Mouse (Mus musculus): ENCODE results near the gene Prelid3b. TPM values are rescaled to one million over a fixed set of nuclear protein-coding genes. Genes with fewer than 3 reads are reported as not detected.

The Prelid3b gene
- polyA plus RNA-seq, 1 experiment from 2014 or later: 129 TPM

- WGBS: 65% methylated on average over 11 of the region's 11 CpGs
Measured at GRCm38 (mm10) chr2:174438181-174438580, 34.7 kb downstream of the Prelid3b start.

GRCm38 (mm10) chr2:174437697-174437982 lies 35.2 kb downstream of the Prelid3b start:
- H3K9ac ChIP-seq (ENCODE audit: low read length): peak overlapping the region; percentile 66
- WGBS: 92% methylated on average over 4 of the region's 4 CpGs
- H3K4me2 ChIP-seq: peak overlapping the region; percentile 68
- ATAC-seq (ENCODE audit: low FRiP score) (no peak), DNase-seq (ENCODE audit: low spot score, missing footprints) (no peak)
- H3K4me1 ChIP-seq (ENCODE audit: control insufficient read depth, insufficient read depth, low read length): peaks cover 16% of the 10 kb centered on the region; the same call in 1 of the 2 replicates
- H3K4me3 ChIP-seq (ENCODE audit: low read depth, low read length): no peak overlapping the region
- H3K27me3 ChIP-seq (ENCODE audit: control insufficient read depth, insufficient read depth, low read length): no peaks in the 10 kb centered on the region
- H3K27ac ChIP-seq (ENCODE audit: low read depth, low read length): no peak overlapping the region
- H3K36me3 ChIP-seq (ENCODE audit: control insufficient read depth, insufficient read depth, low read length): no peaks in the 10 kb centered on the region
- no peaks in the 10 kb centered on the region for H3K9me3 ChIP-seq (ENCODE audit: control insufficient read depth, low read length)

More at GRCm38 (mm10) chr2:174438181-174438580, 34.7 kb downstream of the Prelid3b start:
- Histone ChIP-seq H3K4me2 (peak overlapping the region; percentile 68), H3K4me1 (ENCODE audit: control insufficient read depth, insufficient read depth, low read length) (peaks cover 16% of the 10 kb centered on the region; the same call in 1 of the 2 replicates), H3K9ac (ENCODE audit: low read length) (peak overlapping the region; percentile 66), H3K4me3 (ENCODE audit: low read depth, low read length) (peak overlapping the region; percentile 51), H3K27me3 (ENCODE audit: control insufficient read depth, insufficient read depth, low read length) (no peaks in the 10 kb centered on the region), H3K9me3 (ENCODE audit: control insufficient read depth, low read length) (no peaks in the 10 kb centered on the region), H3K27ac (ENCODE audit: low read depth, low read length) (peak overlapping the region; percentile 21; the same call in 1 of the 2 replicates), H3K36me3 (ENCODE audit: control insufficient read depth, insufficient read depth, low read length) (no peaks in the 10 kb centered on the region)
- ATAC-seq (ENCODE audit: low FRiP score): peak; percentile 12
- no peak for DNase-seq (ENCODE audit: low spot score, missing footprints)

GRCm38 (mm10) chr2:174436916-174437696 lies 35.8 kb downstream of the Prelid3b start:
- DNase-seq (ENCODE audit: low spot score, missing footprints) (peak; percentile 78), ATAC-seq (ENCODE audit: low FRiP score) (no peak)
- no peak overlapping the region for H3K27ac ChIP-seq (ENCODE audit: low read depth, low read length)
- no peak overlapping the region for H3K4me3 ChIP-seq (ENCODE audit: low read depth, low read length)
- H3K4me2 ChIP-seq: no peak overlapping the region
- peaks cover 3% of the 10 kb centered on the region; the same call in 1 of the 2 replicates for H3K36me3 ChIP-seq (ENCODE audit: control insufficient read depth, insufficient read depth, low read length)
- no peaks in the 10 kb centered on the region for H3K9me3 ChIP-seq (ENCODE audit: control insufficient read depth, low read length)
- peaks cover 16% of the 10 kb centered on the region; the same call in 1 of the 2 replicates for H3K4me1 ChIP-seq (ENCODE audit: control insufficient read depth, insufficient read depth, low read length)
- no peak overlapping the region for H3K9ac ChIP-seq (ENCODE audit: low read length)
- H3K27me3 ChIP-seq (ENCODE audit: control insufficient read depth, insufficient read depth, low read length): no peaks in the 10 kb centered on the region
- 95% methylated on average over 7 of the region's 7 CpGs for WGBS

- ATAC-seq (ENCODE audit: low FRiP score) (no peak), DNase-seq (ENCODE audit: low spot score, missing footprints) (peak; percentile 4)
- peaks cover 3% of the 10 kb centered on the region; the same call in 1 of the 2 replicates for H3K36me3 ChIP-seq (ENCODE audit: control insufficient read depth, insufficient read depth, low read length)
- no peak overlapping the region for H3K9ac ChIP-seq (ENCODE audit: low read length)
- H3K4me1 ChIP-seq (ENCODE audit: control insufficient read depth, insufficient read depth, low read length): peaks cover 16% of the 10 kb centered on the region; the same call in 1 of the 2 replicates
- no peaks in the 10 kb centered on the region for H3K9me3 ChIP-seq (ENCODE audit: control insufficient read depth, low read length)
- H3K4me3 ChIP-seq (ENCODE audit: low read depth, low read length): no peak overlapping the region
- no peak overlapping the region for H3K4me2 ChIP-seq
- 95% methylated on average over 25 of the region's 26 CpGs for WGBS
- no peak overlapping the region for H3K27ac ChIP-seq (ENCODE audit: low read depth, low read length)
- no peaks in the 10 kb centered on the region for H3K27me3 ChIP-seq (ENCODE audit: control insufficient read depth, insufficient read depth, low read length)
Measured at GRCm38 (mm10) chr2:174436076-174436701, 36.7 kb downstream of the Prelid3b start.

GRCm38 (mm10) chr2:174434943-174435342 lies 37.9 kb downstream of the Prelid3b start:
- Histone ChIP-seq H3K4me3 (ENCODE audit: low read depth, low read length) (no peak overlapping the region), H3K36me3 (ENCODE audit: control insufficient read depth, insufficient read depth, low read length) (peaks cover 3% of the 10 kb centered on the region; the same call in 1 of the 2 replicates), H3K4me2 (no peak overlapping the region), H3K27me3 (ENCODE audit: control insufficient read depth, insufficient read depth, low read length) (no peaks in the 10 kb centered on the region), H3K9ac (ENCODE audit: low read length) (no peak overlapping the region), H3K9me3 (ENCODE audit: control insufficient read depth, low read length) (no peaks in the 10 kb centered on the region), H3K4me1 (ENCODE audit: control insufficient read depth, insufficient read depth, low read length) (peaks cover 16% of the 10 kb centered on the region; the same call in 1 of the 2 replicates), H3K27ac (ENCODE audit: low read depth, low read length) (no peak overlapping the region)
- DNase-seq (ENCODE audit: low spot score, missing footprints): peak; percentile 66
- 94% methylated on average over 9 of the region's 9 CpGs for WGBS
- ATAC-seq (ENCODE audit: low FRiP score): no peak

- H3K27me3 ChIP-seq (ENCODE audit: control insufficient read depth, insufficient read depth, low read length): no peaks in the 10 kb centered on the region
- no peaks in the 10 kb centered on the region for H3K4me1 ChIP-seq (ENCODE audit: control insufficient read depth, insufficient read depth, low read length)
- H3K4me2 ChIP-seq: no peak overlapping the region
- peaks cover 38% of the 10 kb centered on the region for H3K36me3 ChIP-seq (ENCODE audit: control insufficient read depth, insufficient read depth, low read length)
- H3K9me3 ChIP-seq (ENCODE audit: control insufficient read depth, low read length): no peaks in the 10 kb centered on the region
- WGBS: 82% methylated on average over 10 of the region's 10 CpGs
- H3K27ac ChIP-seq (ENCODE audit: low read depth, low read length): no peak overlapping the region
- H3K4me3 ChIP-seq (ENCODE audit: low read depth, low read length): no peak overlapping the region
- H3K9ac ChIP-seq (ENCODE audit: low read length): no peak overlapping the region
- DNase-seq (ENCODE audit: low spot score, missing footprints): peak; percentile 62
- no peak for ATAC-seq (ENCODE audit: low FRiP score)
Measured at GRCm38 (mm10) chr2:174428996-174429591, 43.8 kb downstream of the Prelid3b start.

- Histone ChIP-seq H3K4me1 (ENCODE audit: control insufficient read depth, insufficient read depth, low read length) (no peaks in the 10 kb centered on the region), H3K27me3 (ENCODE audit: control insufficient read depth, insufficient read depth, low read length) (no peaks in the 10 kb centered on the region), H3K9me3 (ENCODE audit: control insufficient read depth, low read length) (no peaks in the 10 kb centered on the region), H3K27ac (ENCODE audit: low read depth, low read length) (no peak overlapping the region), H3K9ac (ENCODE audit: low read length) (no peak overlapping the region), H3K4me3 (ENCODE audit: low read depth, low read length) (no peak overlapping the region), H3K4me2 (no peak overlapping the region), H3K36me3 (ENCODE audit: control insufficient read depth, insufficient read depth, low read length) (peaks cover 44% of the 10 kb centered on the region)
- WGBS: 73% methylated on average over 18 of the region's 18 CpGs
- ATAC-seq (ENCODE audit: low FRiP score) (no peak), DNase-seq (ENCODE audit: low spot score, missing footprints) (peak; percentile 56)
Measured at GRCm38 (mm10) chr2:174428076-174428835, 44.6 kb downstream of the Prelid3b start.

GRCm38 (mm10) chr2:174426856-174427255 lies 46.0 kb downstream of the Prelid3b start:
- DNase-seq (ENCODE audit: low spot score, missing footprints) (peak; percentile 64), ATAC-seq (ENCODE audit: low FRiP score) (no peak)
- Histone ChIP-seq H3K4me3 (ENCODE audit: low read depth, low read length) (no peak overlapping the region), H3K9me3 (ENCODE audit: control insufficient read depth, low read length) (no peaks in the 10 kb centered on the region), H3K4me1 (ENCODE audit: control insufficient read depth, insufficient read depth, low read length) (no peaks in the 10 kb centered on the region), H3K9ac (ENCODE audit: low read length) (no peak overlapping the region), H3K27ac (ENCODE audit: low read depth, low read length) (no peak overlapping the region), H3K4me2 (no peak overlapping the region), H3K27me3 (ENCODE audit: control insufficient read depth, insufficient read depth, low read length) (no peaks in the 10 kb centered on the region), H3K36me3 (ENCODE audit: control insufficient read depth, insufficient read depth, low read length) (peaks cover 46% of the 10 kb centered on the region)
- 93% methylated on average over 12 of the region's 12 CpGs for WGBS
